Mouse (Mus musculus) forebrain, postnatal 0 days (tissue): Measurements from ENCODE around the gene Ptprd. TPM values are rescaled to one million over a fixed set of nuclear protein-coding genes. Genes with fewer than 3 reads are reported as not detected.

Experiments used
- ATAC-seq: fragments of 200-750 bp; cut with Nextera tagmentation; 2 replicates; pipeline ENCODE4 v1.8.0; 2017; ENCODE audit warnings: mild to moderate bottlenecking, moderate library complexity
- DNase-seq: peaks from one replicate; pipeline ENCODE4 v3.0.0-alpha.2; 2015
- H3K27ac ChIP-seq: fragments of 300-500 bp; sonication (generic); 2 replicates; pipeline ENCODE4 v1.5.1; 2014; ENCODE audit warnings: low read depth, mild to moderate bottlenecking, antibody characterized with exemption, low read length, moderate library complexity, mixed read lengths
- H3K27me3 ChIP-seq: fragments of 300-500 bp; sonication (generic); 2 replicates; pipeline ENCODE4 v1.6.1; 2014; ENCODE audit warnings: mild to moderate bottlenecking, low read length, mixed read lengths; ENCODE audit not compliant: insufficient read depth
- H3K36me3 ChIP-seq: fragments of 300-500 bp; sonication (generic); 2 replicates; pipeline ENCODE4 v1.6.1; 2014; ENCODE audit warnings: mild to moderate bottlenecking, moderate library complexity; ENCODE audit not compliant: insufficient read depth
- H3K4me1 ChIP-seq: fragments of 300-500 bp; sonication (generic); 2 replicates; pipeline ENCODE4 v1.6.1; 2014; ENCODE audit warnings: antibody characterized with exemption; ENCODE audit not compliant: insufficient read depth
- H3K4me2 ChIP-seq: fragments of 300-500 bp; sonication (generic); 2 replicates; pipeline ENCODE4 v1.6.1; 2014; ENCODE audit warnings: low read depth, mild to moderate bottlenecking, moderate library complexity
- H3K4me3 ChIP-seq: fragments of 300-500 bp; sonication (generic); 2 replicates; pipeline ENCODE4 v1.5.1; 2014; ENCODE audit warnings: low read depth, low read length, mixed read lengths
- H3K9ac ChIP-seq: fragments of 300-500 bp; sonication (generic); 2 replicates; pipeline ENCODE4 v1.6.1; 2014; ENCODE audit warnings: mild to moderate bottlenecking
- H3K9me3 ChIP-seq: fragments of 300-500 bp; sonication (generic); 2 replicates; pipeline ENCODE4 v1.6.1; 2016; ENCODE audit warnings: low read length
- CTCF ChIP-seq: sonication (generic); IDR thresholded peaks from 2 replicates; pipeline ENCODE4 v1.5.1; 2016; ENCODE audit warnings: antibody characterized with exemption, control low read depth, low read depth
- WGBS: fragments of 180-500 bp; shearing (Covaris S2); extraction: QIAGEN DNeasy Blood & Tissue Kit; methylation state at CpG from one replicate; pipeline ENCODE4 v1.1.7; 2014; 5-methylcytosine and 5-hydroxymethylcytosine counted together
- polyA plus RNA-seq: library from polyadenylated mRNA; unstranded; fragments of >200 nt; fragmentation: Nextera tagmentation; extraction: Ambion mirVana; gene quantifications from 2 replicates; pipeline ENCODE4 v1.2.1, GENCODE M21; 2015
- total RNA-seq: library from RNA; depleted of rRNA; stranded (reverse); fragments of >200 nt; gene quantifications from 2 replicates; pipeline ENCODE4 v1.2.3, GENCODE M21; 2014

The Ptprd gene
- total and polyA plus RNA-seq, 2 experiments from 2014 or later: 58.3 to 120 TPM

- H3K9me3 ChIP-seq: no peaks in the 10 kb centered on the region
- peaks cover 6% of the 10 kb centered on the region; the same call in 1 of the 2 replicates for H3K4me1 ChIP-seq
- H3K4me3 ChIP-seq: no peak overlapping the region
- 0 out of 2 replicates have a peak overlapping the region, but pooled peaks have one; percentile 1 for H3K4me2 ChIP-seq
- DNase-seq (peak; percentile 67), ATAC-seq (peak; percentile 93)
- TF ChIP-seq CTCF: no peak
- 50% methylated on average over 6 of the region's 6 CpGs for WGBS
- no peaks in the 10 kb centered on the region for H3K27me3 ChIP-seq
- no peaks in the 10 kb centered on the region for H3K36me3 ChIP-seq
- H3K27ac ChIP-seq: peak overlapping the region; percentile 60
- no peak overlapping the region for H3K9ac ChIP-seq
Measured at GRCm38 (mm10) chr4:76380312-76380917, 1831.3 kb downstream of the Ptprd start.

GRCm38 (mm10) chr4:76370041-76370880, 1841.5 kb downstream of the Ptprd start:
- Histone ChIP-seq H3K27ac (no peak overlapping the region), H3K4me2 (no peak overlapping the region), H3K4me1 (0 out of 2 replicates have a peak, but pooled peaks cover 9% of the 10 kb centered on the region), H3K36me3 (no peaks in the 10 kb centered on the region), H3K4me3 (no peak overlapping the region), H3K9ac (no peak overlapping the region), H3K9me3 (no peaks in the 10 kb centered on the region), H3K27me3 (no peaks in the 10 kb centered on the region)
- TF ChIP-seq CTCF: no peak
- ATAC-seq: peak; percentile 70
- 15% methylated on average over 4 of the region's 4 CpGs for WGBS
- peak; percentile 44 for DNase-seq

- Histone ChIP-seq H3K4me3 (no peak overlapping the region), H3K27ac (no peak overlapping the region), H3K4me2 (no peak overlapping the region), H3K27me3 (no peaks in the 10 kb centered on the region), H3K4me1 (0 out of 2 replicates have a peak, but pooled peaks cover 9% of the 10 kb centered on the region), H3K9ac (no peak overlapping the region), H3K9me3 (no peaks in the 10 kb centered on the region), H3K36me3 (no peaks in the 10 kb centered on the region)
- no peak for TF ChIP-seq CTCF
- ATAC-seq (no peak), DNase-seq (no peak)
- 67% methylated on average over 3 of the region's 3 CpGs for WGBS
Measured at GRCm38 (mm10) chr4:76369101-76369500, 1842.7 kb downstream of the Ptprd start.

GRCm38 (mm10) chr4:76368291-76368690, 1843.5 kb downstream of the Ptprd start:
- Histone ChIP-seq H3K4me1 (0 out of 2 replicates have a peak, but pooled peaks cover 9% of the 10 kb centered on the region), H3K36me3 (no peaks in the 10 kb centered on the region), H3K9me3 (no peaks in the 10 kb centered on the region), H3K4me3 (no peak overlapping the region), H3K27ac (no peak overlapping the region), H3K4me2 (no peak overlapping the region), H3K27me3 (no peaks in the 10 kb centered on the region), H3K9ac (no peak overlapping the region)
- no peak for ATAC-seq
- WGBS: 90% methylated on average over 2 of the region's 2 CpGs
- no peak for TF ChIP-seq CTCF
- no peak for DNase-seq

GRCm38 (mm10) chr4:76367285-76367684, 1844.5 kb downstream of the Ptprd start:
- Histone ChIP-seq H3K27me3 (no peaks in the 10 kb centered on the region), H3K4me3 (no peak overlapping the region), H3K4me2 (no peak overlapping the region), H3K9ac (no peak overlapping the region), H3K27ac (no peak overlapping the region), H3K9me3 (no peaks in the 10 kb centered on the region), H3K4me1 (0 out of 2 replicates have a peak, but pooled peaks cover 9% of the 10 kb centered on the region), H3K36me3 (no peaks in the 10 kb centered on the region)
- DNase-seq (no peak), ATAC-seq (no peak)
- 77% methylated on average over 3 of the region's 3 CpGs for whole genome bisulfite sequencing
- no peak for TF ChIP-seq CTCF

- WGBS: 40% methylated on average over 4 of the region's 4 CpGs
- peak; percentile 65 for DNase-seq
- H3K36me3 ChIP-seq: no peaks in the 10 kb centered on the region
Measured at GRCm38 (mm10) chr4:76365871-76366270, 1845.9 kb downstream of the Ptprd start.

GRCm38 (mm10) chr4:76361546-76361945, 1850.2 kb downstream of the Ptprd start:
- Histone ChIP-seq H3K27ac (no peak overlapping the region), H3K9me3 (no peaks in the 10 kb centered on the region), H3K9ac (no peak overlapping the region), H3K36me3 (no peaks in the 10 kb centered on the region), H3K27me3 (no peaks in the 10 kb centered on the region), H3K4me1 (0 out of 2 replicates have a peak, but pooled peaks cover 6% of the 10 kb centered on the region), H3K4me2 (no peak overlapping the region), H3K4me3 (no peak overlapping the region)
- TF ChIP-seq CTCF: no peak
- DNase-seq (no peak), ATAC-seq (no peak)
- 74% methylated on average over 1 of the region's 1 CpGs for WGBS

More at GRCm38 (mm10) chr4:76365871-76366270, 1845.9 kb downstream of the Ptprd start:
- Histone ChIP-seq H3K27ac (no peak overlapping the region), H3K9ac (no peak overlapping the region), H3K4me2 (no peak overlapping the region), H3K27me3 (no peaks in the 10 kb centered on the region), H3K4me3 (no peak overlapping the region), H3K9me3 (no peaks in the 10 kb centered on the region), H3K4me1 (0 out of 2 replicates have a peak, but pooled peaks cover 9% of the 10 kb centered on the region)
- peak; percentile 73 for ATAC-seq
- TF ChIP-seq CTCF: no peak
